Mouse (Mus musculus): ENCODE measurements around the gene Phlda2.

The Phlda2 gene

DNA sequence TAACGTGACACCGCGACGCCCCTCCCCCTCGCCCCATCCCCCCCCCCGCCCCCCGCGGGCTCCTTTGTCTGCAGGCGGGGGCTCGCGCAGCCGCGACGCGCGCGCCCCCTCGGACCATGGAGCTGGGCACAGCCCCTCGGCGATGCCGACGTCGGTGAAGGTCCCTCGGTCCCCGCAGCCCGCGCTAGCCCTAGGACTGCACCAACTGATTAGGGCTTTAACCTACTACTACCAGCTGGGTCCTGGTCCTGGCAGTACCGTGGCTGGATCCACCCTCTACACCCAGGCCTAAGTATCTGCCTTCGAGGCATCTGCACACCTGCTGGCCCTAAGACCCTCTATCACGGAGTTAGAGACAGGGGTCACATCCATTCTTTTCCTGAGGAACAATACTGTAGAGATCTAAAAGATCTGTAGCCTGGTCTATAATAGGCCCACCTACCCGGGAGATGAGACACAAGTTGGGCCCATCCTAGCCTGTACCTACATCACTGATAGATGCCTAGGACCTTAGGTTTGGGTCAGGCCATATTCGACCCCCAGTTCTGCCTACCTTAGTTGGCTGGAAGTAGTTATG lies 41.6 kb downstream of the Phlda2 start:
- DNase-seq: no peak

DNA sequence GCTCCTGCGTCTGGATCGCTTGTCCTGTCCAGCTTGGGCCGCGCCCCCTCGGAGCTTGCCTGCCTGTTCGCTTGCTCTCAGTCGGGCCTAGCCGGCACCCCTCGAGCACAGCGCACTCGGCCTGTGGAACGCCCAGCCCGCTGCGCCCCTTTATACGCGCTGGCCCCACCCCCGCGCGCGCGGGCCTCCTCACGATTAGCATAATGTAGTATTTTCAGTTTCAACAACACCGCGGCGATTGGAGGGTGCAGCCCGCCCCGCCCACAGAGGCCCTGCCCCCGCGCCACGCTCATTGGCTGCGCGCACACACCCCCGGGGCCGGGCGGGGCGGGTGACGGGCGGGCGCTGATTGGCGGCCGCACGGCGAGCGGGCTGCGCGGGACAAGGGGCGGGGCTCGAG lies 42.1 kb downstream of the Phlda2 start, which contains the start of gene Cdkn1c:
Cdkn1c (minus strand) TSS at position 177 of the 400 bp plus-strand sequence.
- DNase-seq: peak; percentile 88

DNA sequence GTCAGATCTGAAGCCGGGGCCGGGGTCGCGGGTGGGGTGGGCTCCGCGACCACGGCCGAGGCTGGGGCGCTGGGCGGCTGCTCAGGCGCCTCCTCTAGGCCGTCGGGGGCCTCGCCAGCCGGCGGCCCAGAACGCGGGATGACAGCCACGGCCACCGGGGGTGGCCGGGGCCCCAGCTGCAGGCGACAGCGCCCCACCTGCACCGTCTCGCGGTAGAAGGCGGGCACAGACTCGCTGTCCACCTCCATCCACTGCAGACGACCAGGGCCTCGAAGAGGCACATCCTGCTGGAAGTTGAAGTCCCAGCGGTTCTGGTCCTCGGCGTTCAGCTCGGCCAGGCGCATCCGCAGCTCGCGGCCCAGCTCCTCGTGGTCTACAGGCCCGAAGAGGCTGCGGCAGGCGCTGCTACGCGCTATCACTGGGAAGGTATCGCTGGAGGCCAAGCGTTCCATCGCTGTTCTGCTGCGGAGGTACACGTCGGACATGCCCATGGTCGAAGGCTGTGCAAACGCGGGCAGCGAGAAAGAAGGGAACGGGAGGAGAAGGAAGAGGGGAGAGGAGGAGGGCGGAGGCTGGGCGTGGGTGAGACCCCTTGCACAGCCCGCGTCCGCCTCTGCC lies 42.6 kb downstream of the Phlda2 start:
- DNase-seq: no peak

DNA sequence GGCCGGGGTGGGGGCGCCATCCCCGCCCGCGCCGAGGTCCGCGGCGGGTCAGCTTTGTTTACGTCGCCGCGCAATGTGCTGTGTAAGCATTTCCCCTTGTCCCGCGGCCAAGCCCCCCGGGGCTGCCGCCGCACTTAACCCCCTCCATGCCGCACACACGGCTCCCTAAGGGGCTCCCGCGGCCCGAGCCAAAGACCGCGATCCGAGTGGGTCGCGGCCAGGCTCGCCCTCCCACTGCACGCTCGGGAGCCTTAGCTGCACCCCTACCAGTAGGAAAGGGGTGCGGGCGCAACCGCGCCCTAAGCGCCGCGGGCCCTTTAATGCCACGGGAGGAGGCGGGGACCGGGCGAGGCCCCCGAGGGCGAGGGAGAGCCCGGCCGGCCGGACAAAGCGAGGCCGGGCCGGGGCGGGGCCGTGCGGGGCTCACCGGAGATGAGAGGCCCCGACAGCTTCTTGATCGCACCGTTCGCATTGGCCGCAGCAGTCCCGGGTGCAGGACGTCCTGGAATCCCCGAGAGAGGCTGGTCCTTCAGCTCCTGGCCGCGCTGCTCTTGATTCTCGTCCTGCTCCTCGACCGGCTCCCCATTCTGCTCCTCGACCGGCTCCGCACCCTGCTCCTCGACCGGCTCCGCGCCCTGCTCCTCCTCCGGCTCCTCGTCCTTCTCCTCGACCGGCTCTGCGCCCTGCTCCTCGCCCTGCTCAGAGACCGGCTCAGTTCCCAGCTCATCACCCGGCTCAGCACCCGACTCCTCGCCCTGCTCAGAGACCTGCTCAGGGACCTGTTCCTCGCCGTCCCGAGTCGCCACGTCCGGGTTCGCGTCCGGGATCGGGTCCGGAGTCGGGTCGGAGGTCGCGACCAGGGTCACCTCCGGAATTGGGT lies 43.4 kb downstream of the Phlda2 start:
- no peak for DNase-seq

DNA sequence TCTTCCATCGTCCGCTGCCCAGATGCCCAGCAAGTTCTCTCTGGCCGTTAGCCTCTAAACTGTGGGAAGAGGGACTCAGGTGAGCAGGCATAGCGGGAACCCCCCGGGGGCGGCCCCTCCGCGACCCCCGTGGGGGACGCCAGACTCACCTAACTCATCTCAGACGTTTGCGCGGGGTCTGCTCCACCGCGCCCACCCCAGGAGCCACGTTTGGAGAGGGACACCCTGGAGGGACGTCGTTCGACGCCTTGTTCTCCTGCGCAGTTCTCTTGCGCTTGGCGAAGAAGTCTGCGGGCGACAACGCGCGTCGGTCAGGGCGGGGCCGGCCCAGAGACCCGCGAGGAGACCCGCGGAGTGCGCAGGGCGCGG lies 44.0 kb downstream of the Phlda2 start:
- DNase-seq: no peak

Measured in thymus, postnatal 25 days (tissue).